Mouse (Mus musculus) intestine, embryonic 14.5 days (tissue): ENCODE data around the gene Srbd1. TPM values are rescaled to one million over a fixed set of nuclear protein-coding genes. Genes with fewer than 3 reads are reported as not detected.

ENCODE experiments used
- ATAC-seq: fragments of 200-750 bp; cut with Nextera tagmentation; replicated peaks from 2 replicates; pipeline ENCODE4 v1.8.0; 2017; ENCODE audit warnings: low read depth, moderate number of reproducible peaks, moderate TSS enrichment, moderate library complexity; ENCODE audit not compliant: low FRiP score, low TSS enrichment
- DNase-seq: peaks from one replicate; pipeline ENCODE4 v3.0.0-alpha.2; 2018; ENCODE audit warnings: low spot score
- H3K27ac ChIP-seq: fragments of 300-500 bp; sonication (generic); 2 replicates; pipeline ENCODE4 v1.5.1; 2014; ENCODE audit warnings: low read depth, mild to moderate bottlenecking, control low read depth
- H3K27me3 ChIP-seq: fragments of 300-500 bp; sonication (generic); replicated peaks from 2 replicates; pipeline ENCODE4 v1.6.1; 2014; ENCODE audit warnings: low read length, control low read depth; ENCODE audit not compliant: control insufficient read depth, insufficient read depth
- H3K36me3 ChIP-seq: fragments of 300-500 bp; sonication (generic); 2 replicates; pipeline ENCODE4 v1.6.1; 2014; ENCODE audit warnings: low read length, control low read depth; ENCODE audit not compliant: control insufficient read depth, insufficient read depth
- H3K4me1 ChIP-seq: fragments of 300-500 bp; sonication (generic); replicated peaks from 2 replicates; pipeline ENCODE4 v1.6.1; 2014; ENCODE audit warnings: low read length, control low read depth, mixed read lengths; ENCODE audit not compliant: control insufficient read depth, insufficient read depth
- H3K4me2 ChIP-seq: fragments of 300-500 bp; sonication (generic); 2 replicates; pipeline ENCODE4 v1.6.1; 2014; ENCODE audit warnings: low read length
- H3K4me3 ChIP-seq: fragments of 300-500 bp; sonication (generic); 2 replicates; pipeline ENCODE4 v1.5.1; 2014; ENCODE audit warnings: low read depth, low read length, control low read depth, mixed read lengths
- H3K9ac ChIP-seq: fragments of 300-500 bp; sonication (generic); 2 replicates; pipeline ENCODE4 v1.6.1; 2014; ENCODE audit warnings: mild to moderate bottlenecking, low read length
- H3K9me3 ChIP-seq: fragments of 300-500 bp; sonication (generic); 2 replicates; pipeline ENCODE4 v1.6.1; 2016; ENCODE audit warnings: low read length, control low read depth; ENCODE audit not compliant: control insufficient read depth
- WGBS: fragments of 180-500 bp; shearing (Covaris S2); extraction: QIAGEN DNeasy Blood & Tissue Kit; methylation state at CpG from one replicate; pipeline ENCODE4 v1.1.7; 2014; 5-methylcytosine and 5-hydroxymethylcytosine counted together
- polyA plus RNA-seq: library from polyadenylated mRNA; unstranded; fragments of >200 nt; fragmentation: Nextera tagmentation; extraction: Ambion mirVana; gene quantifications from 2 replicates; pipeline ENCODE4 v1.2.1, GENCODE M21; 2014

Srbd1 gene
- polyA plus RNA-seq, 1 experiment from 2014 or later = 7.5 TPM

- no peak overlapping the region for H3K27ac ChIP-seq
- H3K4me2 ChIP-seq = no peak overlapping the region
- H3K4me1 ChIP-seq = no peaks in the 10 kb centered on the region
- H3K9me3 ChIP-seq = no peaks in the 10 kb centered on the region
- DNase-seq (no peak), ATAC-seq (no peak)
- no peak overlapping the region for H3K4me3 ChIP-seq
- H3K9ac ChIP-seq = no peak overlapping the region
- no peaks in the 10 kb centered on the region for H3K36me3 ChIP-seq
- no peaks in the 10 kb centered on the region for H3K27me3 ChIP-seq
- WGBS = 80% methylated on average over 11 of the region's 11 CpGs
Measured at GRCm38 (mm10) chr17:86078060-86078459, 66.9 kb downstream of the Srbd1 start.

GRCm38 (mm10) chr17:86067444-86067843, 77.5 kb downstream of the Srbd1 start:
- Histone ChIP-seq H3K36me3 (no peaks in the 10 kb centered on the region), H3K9me3 (no peaks in the 10 kb centered on the region), H3K4me1 (no peaks in the 10 kb centered on the region), H3K4me2 (no peak overlapping the region), H3K27me3 (no peaks in the 10 kb centered on the region), H3K27ac (no peak overlapping the region), H3K4me3 (no peak overlapping the region), H3K9ac (no peak overlapping the region)
- no peak for ATAC-seq
- no peak for DNase-seq
- 94% methylated on average over 3 of the region's 3 CpGs for WGBS

DNA sequence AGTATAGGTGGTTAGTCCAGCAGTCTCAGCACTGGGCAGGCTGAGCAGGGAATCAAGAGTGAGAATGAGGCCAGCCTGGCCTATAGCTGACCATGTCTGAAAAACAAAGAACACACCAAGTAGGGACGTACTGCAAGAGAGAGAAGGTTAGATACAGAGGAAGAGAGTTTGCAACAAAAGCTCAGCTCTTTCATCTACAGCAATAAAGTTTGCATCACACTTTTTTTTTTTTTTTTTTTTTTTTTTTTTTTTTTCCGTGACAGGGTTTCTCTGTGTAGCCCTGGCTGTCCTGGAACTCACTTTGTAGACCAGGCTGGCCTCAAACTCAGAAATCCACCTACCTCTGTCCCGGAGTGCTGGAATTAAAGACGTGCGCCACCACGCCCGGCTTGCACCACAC, 79.1 kb downstream of the Srbd1 start:
- WGBS = 95% methylated on average over 6 of the region's 7 CpGs
- no peaks in the 10 kb centered on the region for H3K27me3 ChIP-seq
- DNase-seq (no peak), ATAC-seq (no peak)
- no peaks in the 10 kb centered on the region for H3K4me1 ChIP-seq
- H3K9ac ChIP-seq = no peak overlapping the region
- H3K9me3 ChIP-seq = no peaks in the 10 kb centered on the region
- no peak overlapping the region for H3K27ac ChIP-seq
- no peaks in the 10 kb centered on the region for H3K36me3 ChIP-seq
- no peak overlapping the region for H3K4me2 ChIP-seq
- no peak overlapping the region for H3K4me3 ChIP-seq

- H3K4me3 ChIP-seq = no peak overlapping the region
- no peaks in the 10 kb centered on the region for H3K36me3 ChIP-seq
- DNase-seq (peak; percentile 76), ATAC-seq (no peak)
- H3K9me3 ChIP-seq = no peaks in the 10 kb centered on the region
- H3K27me3 ChIP-seq = no peaks in the 10 kb centered on the region
- no peak overlapping the region for H3K9ac ChIP-seq
- WGBS = 17% methylated on average over 5 of the region's 5 CpGs
- no peaks in the 10 kb centered on the region for H3K4me1 ChIP-seq
- no peak overlapping the region for H3K4me2 ChIP-seq
- no peak overlapping the region for H3K27ac ChIP-seq
Measured at GRCm38 (mm10) chr17:86063461-86063860, 81.5 kb downstream of the Srbd1 start.

- ATAC-seq (no peak), DNase-seq (no peak)
- H3K4me2 ChIP-seq = no peak overlapping the region
- no peaks in the 10 kb centered on the region for H3K9me3 ChIP-seq
- no peak overlapping the region for H3K27ac ChIP-seq
- 87% methylated on average over 5 of the region's 5 CpGs for WGBS
- H3K9ac ChIP-seq = no peak overlapping the region
- no peaks in the 10 kb centered on the region for H3K36me3 ChIP-seq
- no peaks in the 10 kb centered on the region for H3K27me3 ChIP-seq
- no peaks in the 10 kb centered on the region for H3K4me1 ChIP-seq
- no peak overlapping the region for H3K4me3 ChIP-seq
Measured at GRCm38 (mm10) chr17:86060911-86061310, 84.1 kb downstream of the Srbd1 start.

GRCm38 (mm10) chr17:86040221-86040984, 104.6 kb downstream of the Srbd1 start:
- DNase-seq (no peak), ATAC-seq (no peak)
- H3K36me3 ChIP-seq = no peaks in the 10 kb centered on the region
- peaks cover 8% of the 10 kb centered on the region; the same call in 1 of the 2 replicates for H3K4me1 ChIP-seq
- no peak overlapping the region for H3K4me2 ChIP-seq
- H3K4me3 ChIP-seq = no peak overlapping the region
- no peaks in the 10 kb centered on the region for H3K27me3 ChIP-seq
- no peaks in the 10 kb centered on the region for H3K9me3 ChIP-seq
- H3K9ac ChIP-seq = no peak overlapping the region
- 72% methylated on average over 13 of the region's 13 CpGs for WGBS
- no peak overlapping the region for H3K27ac ChIP-seq

DNA sequence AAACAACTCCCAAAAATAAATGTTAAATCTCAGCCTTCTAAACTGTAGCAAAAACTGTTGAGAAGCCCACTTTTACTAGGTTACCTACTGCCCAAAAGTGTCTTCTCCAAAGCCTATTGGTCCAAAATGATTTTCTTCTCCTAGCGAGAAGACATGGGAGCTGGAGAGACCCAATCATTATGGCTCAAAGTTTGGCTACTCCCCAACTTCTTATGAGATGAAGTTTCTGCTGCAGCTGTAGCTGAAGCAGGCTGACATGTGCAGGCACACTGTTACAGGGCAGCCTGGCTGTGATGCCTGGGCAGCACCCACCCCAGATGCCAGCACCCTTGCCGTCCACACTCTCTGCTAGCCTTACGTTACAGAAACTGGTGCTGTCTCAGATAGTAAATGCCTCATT, 105.2 kb downstream of the Srbd1 start:
- H3K27me3 ChIP-seq = no peaks in the 10 kb centered on the region
- no peak overlapping the region for H3K27ac ChIP-seq
- WGBS = 90% methylated on average over 3 of the region's 3 CpGs
- no peak for ATAC-seq
- no peaks in the 10 kb centered on the region for H3K9me3 ChIP-seq
- no peak overlapping the region for H3K4me2 ChIP-seq
- no peak overlapping the region for H3K4me3 ChIP-seq
- no peaks in the 10 kb centered on the region for H3K36me3 ChIP-seq
- peaks cover 12% of the 10 kb centered on the region; the same call in 1 of the 2 replicates for H3K4me1 ChIP-seq
- no peak overlapping the region for H3K9ac ChIP-seq
- no peak for DNase-seq

DNA sequence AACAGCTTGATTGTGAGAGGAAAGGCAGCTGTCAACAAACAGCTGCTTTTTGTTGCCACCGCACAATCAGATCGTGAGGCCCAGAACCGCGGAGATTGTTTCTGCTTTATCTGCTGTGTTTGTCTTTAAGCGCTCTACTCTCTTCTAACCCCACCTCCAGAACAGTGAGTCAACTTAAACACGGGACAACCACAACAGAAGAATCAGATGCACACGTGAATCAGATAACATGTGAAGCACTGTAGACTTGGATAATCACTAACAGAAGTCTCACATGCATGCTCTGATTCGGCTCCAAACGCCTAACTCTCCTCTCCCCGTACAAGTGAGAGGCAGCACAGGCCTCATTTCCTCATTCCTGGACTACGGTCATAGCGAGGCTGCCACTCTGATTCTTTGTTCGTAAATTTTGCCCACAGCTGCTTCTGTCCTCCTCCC, 106.7 kb downstream of the Srbd1 start:
- Histone ChIP-seq H3K4me1 (peaks cover 20% of the 10 kb centered on the region), H3K9me3 (no peaks in the 10 kb centered on the region), H3K27me3 (no peaks in the 10 kb centered on the region), H3K9ac (no peak overlapping the region), H3K36me3 (no peaks in the 10 kb centered on the region), H3K27ac (peak overlapping the region; percentile 62), H3K4me3 (no peak overlapping the region), H3K4me2 (peak overlapping the region; percentile 22; the same call in 1 of the 2 replicates)
- WGBS = 26% methylated on average over 13 of the region's 13 CpGs
- ATAC-seq (0 out of 2 replicates have a peak, but pooled peaks have one; percentile 40), DNase-seq (no peak)

GRCm38 (mm10) chr17:86035576-86035975, 109.4 kb downstream of the Srbd1 start:
- Histone ChIP-seq H3K36me3 (no peaks in the 10 kb centered on the region), H3K27me3 (no peaks in the 10 kb centered on the region), H3K27ac (no peak overlapping the region), H3K4me2 (no peak overlapping the region), H3K4me3 (no peak overlapping the region), H3K9ac (no peak overlapping the region), H3K4me1 (peaks cover 27% of the 10 kb centered on the region), H3K9me3 (no peaks in the 10 kb centered on the region)
- DNase-seq (no peak), ATAC-seq (no peak)
- WGBS = 62% methylated on average over 3 of the region's 3 CpGs
